Mouse (Mus musculus) lung, postnatal 25 days (tissue): ENCODE results near the gene Gm15091.
"Not testable (repeated sequence)": the region's sequence is repeated elsewhere in the genome, so short reads cannot be mapped to it uniquely, and the experiment has no call there.

Experiments
- DNase-seq: peaks from one replicate; pipeline ENCODE4 v3.0.0; 2022; ENCODE audit warnings: low spot score

Gene Gm15091

GRCm38 (mm10) chrX:149941355-149941754 lies at the start of gene Gm15091:
Gene Gm15091, plus strand, starts transcription at chrX:149941655.
- DNase-seq = not testable (repeated sequence)
